Mouse (Mus musculus): ENCODE results near the gene Opcml.

GRCm38 (mm10) chr9:28548189-28548588, 757.6 kb downstream of the Opcml start:
- TF ChIP-seq CTCF (IDR thresholded peaks at IDR 0.05; ENCODE audit: control insufficient read depth, insufficient read depth, insufficient read length), result no peak
- TF ChIP-seq FOSL1 (IDR thresholded peaks at IDR 0.05; ENCODE audit: insufficient read depth, low read length, poor library complexity, severe bottlenecking), result no peak
- no peak for TF ChIP-seq MYOD1 (IDR thresholded peaks at IDR 0.05; ENCODE audit: control insufficient read depth, insufficient read length, low read depth)
- TF ChIP-seq USF1 (IDR thresholded peaks at IDR 0.05; ENCODE audit: low read depth), result no peak
- TF ChIP-seq CEBPB (IDR thresholded peaks at IDR 0.05; ENCODE audit: low read depth), result no peak
- TF ChIP-seq MAX (IDR thresholded peaks at IDR 0.05), result no peak
- no peak for TF ChIP-seq MYOG (IDR thresholded peaks at IDR 0.05; ENCODE audit: control insufficient read depth, extremely low read depth, insufficient read length)
